Mouse (Mus musculus) testis, postnatal 10 days (tissue): Measurements from ENCODE around the gene Fibin.

Experiments
- DNase-seq: peaks from one replicate; pipeline ENCODE4 v3.0.0; 2021; ENCODE audit warnings: low spot score

The Fibin gene

DNA sequence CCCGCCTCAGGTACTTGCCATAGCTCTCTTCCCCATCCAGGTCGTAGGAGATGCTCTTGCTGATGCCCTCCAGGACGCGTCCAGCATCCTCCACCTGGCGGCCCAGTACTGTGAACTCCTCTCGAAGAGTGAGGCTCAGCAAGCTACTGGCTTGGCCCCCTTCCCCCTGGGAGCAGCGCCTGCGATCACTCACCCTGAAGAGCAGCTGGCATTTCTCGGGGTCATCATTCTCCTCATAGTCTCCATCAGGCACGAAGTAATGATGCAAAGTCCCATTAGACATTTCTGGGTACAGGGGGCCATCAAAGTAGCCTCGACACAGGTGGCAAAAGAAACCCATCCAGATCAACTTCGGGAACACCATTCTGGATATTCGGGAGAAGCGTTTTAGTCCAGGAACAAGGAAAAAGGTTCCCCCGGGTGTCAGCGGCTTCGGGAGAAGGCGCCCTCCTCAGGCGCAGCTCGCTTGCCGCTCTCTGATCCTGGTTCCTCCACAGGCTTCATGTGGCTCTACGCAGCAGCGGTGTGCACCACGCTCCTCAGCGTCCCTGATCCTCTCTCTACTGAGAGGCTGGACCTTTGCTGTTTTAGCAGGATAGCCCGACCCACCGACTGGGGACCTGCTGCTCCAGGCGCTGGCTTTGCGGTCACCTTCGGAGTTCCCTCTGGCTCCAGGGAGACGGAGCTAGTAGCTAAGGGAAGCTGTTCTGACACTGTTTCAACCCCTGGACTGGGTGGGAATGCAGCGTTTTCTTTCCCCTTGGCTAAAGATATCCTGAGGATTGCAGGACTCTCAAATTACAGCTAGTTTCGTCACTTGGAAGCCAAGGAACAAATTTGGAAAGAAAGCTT is at the start of gene Fibin:
Gene Fibin, minus strand, starts transcription at position 752 of the 852 bp plus-strand sequence.
- DNase-seq, result peak; percentile 58

DNA sequence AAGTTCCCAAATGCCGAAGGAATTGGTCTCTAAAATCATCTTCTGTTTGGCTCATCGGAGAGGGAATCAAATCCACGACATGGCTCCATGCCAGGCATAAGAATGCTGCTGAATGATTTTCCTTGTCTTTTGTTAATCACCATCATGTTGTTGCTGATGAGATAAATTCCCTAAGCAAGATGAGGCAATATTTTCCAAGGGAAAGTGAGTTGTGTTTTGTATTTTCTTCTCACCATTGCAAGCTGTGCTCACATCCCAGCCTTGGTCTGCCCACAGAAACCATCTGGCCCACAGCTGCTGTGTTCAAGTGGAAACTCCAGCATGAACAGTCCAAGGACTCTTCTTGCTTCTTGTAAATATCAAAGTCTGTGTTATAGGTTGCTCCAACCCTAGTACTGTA is 48.4 kb upstream of the Fibin start:
- DNase-seq, result no peak

DNA sequence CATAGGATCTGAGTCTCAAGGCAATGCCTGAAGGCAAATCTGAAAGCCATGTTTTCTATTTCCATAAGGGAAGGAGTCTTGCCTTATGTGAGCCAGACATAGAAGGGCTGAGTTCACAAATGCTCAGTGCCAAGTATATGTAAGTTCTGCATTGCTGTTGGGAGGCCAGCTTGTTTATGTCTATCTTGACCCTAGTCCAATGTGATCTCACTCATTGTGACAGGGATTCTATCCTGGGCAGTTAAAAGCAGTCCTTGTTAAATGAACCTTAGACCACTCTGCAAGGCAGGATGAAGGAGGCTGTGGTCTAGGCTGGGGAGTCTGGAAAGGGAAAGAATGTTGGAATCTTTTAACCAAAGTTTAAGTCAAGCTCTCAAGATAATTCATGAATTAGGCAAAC is 45.8 kb upstream of the Fibin start:
- DNase-seq, result no peak

DNA sequence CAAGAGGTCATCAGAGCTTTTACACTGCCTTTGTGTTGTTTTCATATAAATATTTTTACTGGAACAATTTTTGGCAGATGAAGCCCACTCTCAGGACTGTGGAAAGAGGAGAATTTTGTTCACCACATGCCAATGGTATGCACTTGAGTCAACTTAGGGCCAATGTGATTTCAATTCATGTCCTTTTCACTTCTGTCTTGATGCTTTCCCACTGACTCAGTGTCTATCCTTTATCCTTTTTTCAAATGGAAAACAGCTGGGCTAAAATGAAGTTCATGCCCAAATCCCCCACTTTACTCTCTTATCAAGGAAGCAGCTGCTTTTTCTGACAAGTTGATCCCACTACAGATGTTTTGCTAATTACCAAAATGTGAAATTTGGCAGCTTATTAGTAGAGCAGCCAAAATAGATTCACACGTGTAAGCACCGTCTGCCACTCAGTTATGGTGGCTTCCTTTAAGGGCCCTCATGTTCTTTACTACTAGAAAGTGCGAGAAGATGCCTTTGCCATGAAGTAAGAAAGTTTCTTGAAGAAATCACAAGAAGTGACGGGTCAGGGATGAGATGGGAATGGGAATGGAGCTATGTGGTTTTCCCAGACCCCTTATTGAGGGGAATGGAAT is 29.8 kb upstream of the Fibin start:
- DNase-seq, result no peak

DNA sequence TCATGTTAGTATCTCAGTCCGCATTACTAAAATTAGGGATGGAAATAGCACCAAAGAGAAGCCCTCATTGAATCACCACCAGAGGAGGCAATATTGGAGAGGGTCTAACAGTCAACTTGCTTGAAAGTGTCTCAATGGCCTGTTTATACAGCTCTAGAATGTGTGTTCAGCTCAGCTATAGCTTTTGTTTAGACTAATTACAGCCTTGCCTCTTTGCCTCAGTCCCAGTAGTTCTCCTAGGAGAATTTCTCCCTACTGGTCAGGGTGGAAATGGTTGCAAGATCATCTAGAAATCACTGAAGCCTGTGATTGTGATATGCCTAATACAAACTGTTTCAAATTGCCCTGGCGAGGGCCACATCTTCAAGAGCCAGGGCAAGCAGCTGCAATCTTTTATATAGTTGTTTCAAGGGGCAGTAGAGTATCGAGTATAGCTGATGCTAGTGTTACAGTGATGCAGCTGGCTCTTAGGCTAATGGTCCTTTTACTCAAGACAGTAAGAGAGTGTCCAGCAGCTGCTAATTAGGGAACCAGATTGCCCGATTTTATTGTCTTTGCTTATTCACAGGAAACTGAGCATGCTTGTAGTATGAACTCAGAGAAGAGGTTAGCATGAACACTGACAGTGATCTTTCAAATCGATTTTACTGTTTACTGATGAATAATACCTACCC is 27.9 kb upstream of the Fibin start:
- DNase-seq, result no peak

DNA sequence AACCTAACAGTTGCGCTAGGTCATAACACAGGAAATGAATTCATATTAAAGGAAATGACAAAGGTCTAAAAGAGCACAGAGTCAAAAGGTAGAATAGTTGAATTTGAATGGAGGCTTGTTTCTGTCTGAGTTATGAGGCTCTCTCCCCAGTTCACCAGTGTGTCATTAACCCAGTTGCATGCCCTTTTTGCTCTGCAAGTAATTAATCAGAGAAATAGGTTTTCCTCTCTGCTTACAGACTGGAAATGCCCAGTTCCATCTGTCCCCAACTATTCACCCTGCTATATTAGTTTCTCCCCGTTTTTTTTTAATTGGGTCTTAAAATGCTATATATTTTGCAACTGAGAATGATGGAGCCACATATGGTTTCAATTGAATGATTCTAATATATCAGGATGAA is 16.8 kb upstream of the Fibin start:
- no peak for DNase-seq

DNA sequence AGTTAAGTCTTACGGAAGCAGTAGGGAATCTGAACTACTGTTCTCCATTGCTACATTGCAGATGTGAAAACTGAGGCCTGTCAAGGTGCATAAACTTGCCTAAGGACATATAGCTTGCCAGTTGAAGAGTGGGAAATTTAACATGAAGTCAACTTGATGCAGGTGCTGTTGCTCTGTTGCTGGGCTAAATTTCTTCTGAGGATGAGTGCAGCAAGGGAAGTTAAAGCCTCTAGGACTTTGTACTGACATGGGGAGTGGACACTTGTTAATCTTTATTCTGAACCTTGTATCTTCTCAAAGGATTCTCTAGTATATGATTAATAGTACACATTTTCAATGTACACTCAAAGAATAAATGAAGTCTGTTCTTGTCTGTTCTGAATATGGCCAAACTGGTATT is 13.7 kb upstream of the Fibin start:
- DNase-seq, result no peak

DNA sequence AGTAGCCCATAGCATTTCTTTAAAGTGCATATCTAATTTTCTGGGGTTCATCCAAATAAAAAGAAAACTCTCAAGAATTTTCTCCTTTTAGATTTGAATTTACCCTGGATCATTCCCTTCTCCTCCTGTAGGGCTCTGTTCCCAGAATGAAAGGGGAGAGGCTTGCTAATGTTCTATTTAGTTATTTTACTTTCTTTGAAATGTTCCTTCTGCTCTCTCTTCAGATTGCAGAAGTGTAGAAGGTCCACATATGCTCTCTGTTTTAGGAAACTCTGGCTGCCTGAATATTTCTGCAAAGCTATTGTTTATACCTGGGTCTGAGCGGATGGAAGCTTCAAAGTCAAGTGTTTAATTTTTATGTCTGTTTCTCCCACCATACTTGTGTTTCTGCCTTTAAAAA is 12.5 kb upstream of the Fibin start:
- DNase-seq, result no peak

DNA sequence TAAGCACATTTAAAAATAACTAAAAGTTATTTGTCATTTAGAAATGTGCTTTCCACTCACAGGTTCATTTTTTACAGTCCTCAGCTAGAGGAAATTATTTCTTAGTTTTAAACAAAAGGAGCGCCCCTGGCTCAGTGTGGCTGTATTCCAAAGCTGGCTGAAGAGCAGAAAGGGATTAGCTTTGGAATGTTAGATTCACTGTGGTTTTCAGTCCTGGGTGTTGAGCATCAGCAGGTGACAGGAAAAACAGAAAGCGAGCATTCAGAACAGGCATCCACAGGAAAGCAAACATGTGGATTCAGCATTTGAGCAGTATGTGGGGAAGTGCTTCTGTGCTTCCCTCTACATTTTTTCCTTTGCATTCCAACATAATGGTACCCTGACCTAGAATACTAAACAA is 10.2 kb upstream of the Fibin start:
- no peak for DNase-seq

DNA sequence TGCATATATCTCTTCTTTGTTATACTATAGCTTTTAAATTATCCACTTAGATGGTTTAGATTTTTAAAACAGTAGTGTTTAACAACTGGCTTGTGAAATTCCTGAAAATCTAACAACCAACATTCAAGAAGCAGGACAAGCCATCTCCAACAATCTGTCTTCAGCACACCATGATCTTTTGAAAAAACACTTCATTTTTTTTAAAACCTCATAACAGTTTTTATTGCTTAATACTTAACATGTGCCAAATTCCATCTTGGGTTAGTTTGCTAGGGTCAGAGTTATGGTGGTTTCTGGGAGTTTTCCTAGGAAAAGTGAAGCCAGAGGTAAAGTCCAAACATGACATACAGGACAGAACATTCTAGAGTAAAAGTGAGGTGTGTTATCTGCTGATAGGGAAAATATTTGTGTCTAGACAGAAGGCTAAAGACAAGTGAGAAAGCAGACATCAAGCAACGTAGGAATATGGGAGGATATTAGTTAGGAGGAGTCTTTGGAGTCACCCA is 4.5 kb upstream of the Fibin start:
- DNase-seq, result no peak

DNA sequence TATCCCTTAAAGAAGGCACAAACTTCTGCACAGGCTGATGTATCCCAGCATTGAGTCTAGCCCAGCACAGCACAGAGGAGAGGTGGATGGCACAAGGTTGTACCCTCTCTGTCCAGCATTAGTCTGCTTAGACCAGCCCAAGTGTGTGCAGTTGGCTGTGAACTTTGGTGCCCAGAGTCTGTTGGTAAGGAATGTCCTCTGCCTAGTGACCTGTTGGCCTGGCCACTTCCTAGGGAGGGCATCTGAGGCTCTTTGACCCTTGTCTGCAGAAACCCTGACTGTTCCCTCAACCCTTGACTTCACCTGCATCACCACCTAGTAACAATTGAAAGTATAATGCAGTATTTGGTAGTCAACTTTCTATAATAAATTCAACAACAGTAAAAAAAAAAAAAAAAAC is 2.4 kb upstream of the Fibin start:
- no peak for DNase-seq

DNA sequence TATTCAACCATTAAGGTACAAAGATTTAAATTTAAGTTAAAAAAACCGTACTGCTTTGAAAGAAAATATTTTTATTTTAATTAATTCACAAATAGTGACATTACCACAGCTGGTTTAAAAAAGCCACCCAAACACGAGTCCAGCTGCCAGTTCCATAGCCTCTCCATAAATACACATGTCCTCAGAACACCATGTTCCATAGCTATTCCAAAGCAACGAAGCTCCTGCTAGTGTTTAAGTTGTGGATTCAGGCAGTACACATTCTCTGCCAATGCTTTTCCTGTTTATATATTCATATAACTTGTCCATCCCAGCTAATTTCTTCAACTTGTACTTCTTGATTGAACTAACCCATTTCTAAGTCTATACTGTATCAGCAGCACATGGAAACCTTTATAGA is 872 bp upstream of the Fibin start:
- DNase-seq, result no peak

DNA sequence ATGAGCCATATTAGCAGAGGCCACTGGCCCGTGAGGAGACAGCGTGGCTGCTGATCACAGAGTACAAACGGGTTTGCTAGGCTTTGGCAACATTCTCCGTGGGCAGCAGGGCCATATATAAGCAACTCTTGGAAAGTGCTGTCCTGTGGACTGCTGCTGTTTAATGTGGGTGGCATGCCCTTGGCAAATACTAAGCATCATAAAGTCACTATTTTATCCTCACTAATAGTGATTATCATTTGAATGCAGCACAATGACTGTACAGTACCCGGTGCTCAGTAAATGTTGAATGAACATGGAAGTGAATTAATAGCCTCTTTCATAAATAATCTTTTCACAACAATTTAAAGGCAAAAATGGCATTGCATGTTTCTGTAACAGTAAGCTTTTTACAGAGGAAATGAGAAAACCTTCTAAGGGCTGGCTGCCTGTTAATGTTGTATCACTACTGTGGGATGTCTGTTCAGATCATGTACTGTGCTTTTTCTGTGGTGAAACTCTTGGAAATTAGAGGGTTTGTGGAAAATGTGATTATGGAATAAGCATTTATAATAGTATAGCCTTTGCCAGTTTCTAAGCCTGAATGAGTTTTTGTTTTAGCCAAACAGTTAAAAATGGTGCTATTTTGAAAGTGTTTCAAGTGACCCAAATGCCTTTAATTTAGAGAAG is 9.5 kb downstream of the Fibin start:
- no peak for DNase-seq

DNA sequence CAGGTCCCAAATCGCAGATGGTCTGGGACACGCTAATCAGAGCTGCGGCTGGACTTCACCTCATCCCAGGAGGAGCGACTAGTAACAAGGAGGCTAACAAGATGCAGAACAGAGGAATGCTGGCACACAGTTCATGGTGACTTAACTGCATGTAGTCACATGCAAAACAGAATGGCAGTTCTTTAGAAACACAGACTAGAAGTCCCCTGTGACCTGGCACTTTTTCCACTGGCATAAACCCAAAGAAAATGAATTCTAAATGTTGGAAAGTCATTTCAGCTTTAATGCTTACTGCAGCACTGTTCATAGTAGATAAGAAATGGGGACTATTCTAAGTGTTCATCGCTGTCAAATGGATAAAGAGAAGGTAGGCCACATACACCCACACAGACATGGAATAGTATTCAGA is 11.1 kb downstream of the Fibin start:
- no peak for DNase-seq

DNA sequence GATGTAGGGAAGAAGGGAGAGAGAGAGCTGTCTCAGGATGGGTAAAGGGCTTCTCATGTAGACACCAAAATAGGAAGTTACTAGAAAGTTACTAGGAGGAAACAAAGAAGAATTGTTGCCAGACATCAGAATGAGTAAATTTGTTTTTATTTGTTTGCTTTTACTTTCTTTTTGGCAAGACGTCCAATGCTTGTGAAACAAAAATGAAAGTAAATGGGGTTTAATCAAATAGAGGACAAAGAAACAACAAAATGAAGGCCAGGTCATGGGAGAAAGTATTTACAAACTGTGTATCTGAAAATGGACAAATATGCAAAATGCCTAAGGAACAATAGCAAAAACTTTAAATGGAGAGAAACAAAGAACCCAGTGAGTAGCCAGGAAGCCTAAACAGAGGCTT is 11.6 kb downstream of the Fibin start:
- no peak for DNase-seq

DNA sequence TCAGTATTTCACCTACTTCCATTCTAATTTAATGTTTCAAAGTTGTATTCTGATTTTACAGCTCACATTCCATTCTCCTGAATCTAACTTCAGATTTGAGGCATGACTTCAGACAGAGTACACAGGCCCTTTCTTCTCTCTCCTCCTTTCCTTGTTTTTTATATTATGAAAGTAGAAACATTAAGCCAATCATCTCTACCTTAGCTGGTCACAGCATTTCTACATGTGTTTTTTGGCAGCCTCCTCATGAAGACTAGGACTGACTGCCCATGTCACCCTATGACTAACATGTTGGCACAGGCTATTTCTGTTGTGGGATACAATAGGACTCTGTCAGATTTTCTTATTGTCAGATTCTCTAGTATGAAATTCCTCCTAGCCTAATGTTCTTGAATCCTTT is 34.0 kb downstream of the Fibin start:
- DNase-seq, result no peak

DNA sequence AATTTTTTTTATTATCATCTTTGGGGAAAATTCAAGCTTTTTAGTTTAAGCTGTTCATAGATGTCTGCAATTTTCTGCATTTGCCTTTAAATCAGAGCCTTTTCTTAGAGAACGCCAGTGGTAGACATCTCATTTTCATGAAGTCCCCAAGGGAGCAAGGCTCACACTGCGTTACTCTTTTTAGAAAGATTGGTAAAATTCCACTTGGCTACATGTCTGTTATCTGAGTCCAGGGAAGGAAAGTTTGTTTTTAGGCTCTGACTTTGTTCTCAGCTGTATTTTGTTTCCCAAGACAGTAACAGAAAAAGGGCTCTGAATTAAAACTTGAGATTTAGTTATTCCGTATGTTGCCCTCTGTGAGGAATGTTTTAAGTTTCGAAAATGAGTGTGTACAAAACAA is 43.0 kb downstream of the Fibin start:
- DNase-seq, result no peak

DNA sequence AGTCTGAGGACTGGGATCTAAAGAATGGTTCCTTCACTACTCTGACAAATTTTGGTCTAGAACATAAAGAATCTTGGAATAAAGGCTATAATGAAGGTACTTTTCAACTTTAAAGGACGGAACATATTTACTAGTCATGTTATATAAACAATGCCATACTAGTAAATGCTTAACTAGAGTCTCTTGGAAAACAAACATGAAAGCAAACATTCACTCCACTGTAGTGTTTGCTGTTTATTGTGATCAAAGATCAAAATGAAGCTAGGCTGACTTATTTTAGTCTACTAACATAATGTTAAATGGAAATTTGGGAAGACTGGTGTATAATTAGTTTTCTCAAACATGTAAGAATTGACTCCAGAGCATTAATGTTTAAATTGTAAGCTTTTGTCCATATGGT is 43.7 kb downstream of the Fibin start:
- DNase-seq, result no peak

DNA sequence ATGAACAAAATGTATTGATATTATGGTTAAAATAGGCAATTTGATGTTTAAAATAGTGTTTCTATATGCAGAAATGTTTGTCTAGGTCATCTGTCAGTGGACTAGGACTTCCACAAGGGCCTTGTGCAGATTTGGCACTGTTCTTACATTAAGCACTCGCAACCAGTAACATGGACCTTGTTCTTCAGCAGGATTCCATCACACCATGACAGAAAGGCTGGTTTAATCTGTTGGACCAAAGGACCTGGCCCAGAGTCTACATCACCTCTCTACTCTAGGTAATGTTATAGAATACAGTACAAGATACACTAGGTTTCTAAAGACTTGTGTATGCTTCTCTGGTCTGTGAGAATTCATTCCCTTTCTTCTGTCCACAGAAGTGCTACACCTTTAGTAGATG is 44.3 kb downstream of the Fibin start:
- DNase-seq, result no peak

DNA sequence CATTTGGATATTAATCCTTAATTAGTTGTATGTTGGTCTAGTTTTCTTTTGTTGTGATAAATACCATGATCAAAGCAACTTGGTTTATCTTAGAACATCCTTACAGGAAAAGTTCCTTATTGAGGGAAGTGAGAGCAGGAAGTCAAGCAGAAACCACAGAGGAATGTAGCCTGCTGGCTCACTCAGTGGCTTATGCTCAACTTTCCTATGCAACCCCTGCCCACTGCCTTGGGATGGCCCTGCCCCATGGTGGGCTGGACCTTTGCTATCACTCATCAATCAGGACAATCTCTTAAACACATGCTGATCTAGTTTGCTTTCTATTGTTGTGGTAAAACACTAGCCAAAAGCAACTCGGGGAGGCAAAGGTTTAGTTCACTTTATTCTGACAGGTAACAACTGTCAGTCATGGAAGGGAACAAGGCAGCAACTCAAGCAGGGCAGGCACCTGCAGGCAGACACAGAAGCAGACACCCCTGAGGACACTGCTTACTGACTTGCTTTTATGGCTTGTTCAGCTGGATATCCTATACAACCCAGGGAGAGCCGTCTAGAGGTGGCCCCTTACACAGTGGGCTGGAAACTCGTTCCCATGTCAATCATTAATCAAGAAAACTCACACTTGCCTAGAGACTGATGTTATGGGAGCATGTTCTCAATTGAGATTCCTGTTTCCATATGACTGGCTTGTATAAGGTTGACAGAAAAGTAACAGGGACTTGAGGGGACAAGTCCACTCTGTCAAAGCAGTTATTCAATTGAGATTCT is 46.7 kb downstream of the Fibin start:
- DNase-seq, result no peak

DNA sequence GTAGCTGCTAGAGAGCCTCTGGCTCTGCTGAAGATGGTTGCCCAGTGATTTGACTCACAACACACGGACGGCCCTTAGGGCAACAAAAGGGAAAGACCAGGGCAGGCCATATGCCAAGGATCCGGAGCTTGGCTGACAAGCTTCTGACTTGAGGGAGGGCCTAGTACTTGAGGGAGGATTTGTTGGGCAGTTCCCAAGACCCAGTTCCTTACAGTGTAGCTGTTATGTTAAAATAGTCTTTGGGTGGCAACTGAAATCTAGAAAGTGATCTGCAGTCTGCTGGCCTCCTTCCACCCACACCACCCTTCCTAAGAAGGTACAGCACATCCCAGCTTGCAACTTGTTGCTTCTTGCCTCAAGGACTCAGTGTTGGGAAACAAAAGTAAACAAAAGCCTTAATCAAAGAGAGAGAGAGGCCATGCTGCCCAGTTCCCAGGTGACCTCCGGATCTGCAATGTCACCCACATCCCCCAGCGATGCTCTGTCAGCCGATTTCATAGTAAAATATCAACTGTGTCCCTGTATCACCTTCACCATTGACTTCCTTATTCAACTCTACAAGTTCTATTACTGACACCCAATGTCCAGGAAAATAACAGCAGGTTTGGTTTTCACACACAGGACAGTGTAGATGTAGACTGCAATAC is 48.4 kb downstream of the Fibin start, which contains the start of gene Bbox1:
Gene Bbox1, minus strand, starts transcription at position 52 of the 647 bp plus-strand sequence.
- no peak for DNase-seq
